Mouse (Mus musculus) heart, adult 2 months (tissue): ENCODE measurements at regions not wholly inside any gene's neighbourhood (a gene's known extent, or its start where the extent isn't known, plus 50 kb on each side); places are given as distances from the start of the nearest gene placed in this dataset.
A peak's percentile ranks its signal among the peaks of the same experiment; 100 is the strongest.

Source experiments
- CTCF ChIP-seq: fragments of 200-600 bp; IDR thresholded peaks from 2 replicates; pipeline ENCODE4 v1.8.1; 2022; ENCODE audit warnings: antibody characterized with exemption, mild to moderate bottlenecking, moderate library complexity
- EP300 ChIP-seq: fragments of 200-500 bp; IDR thresholded peaks from 2 replicates; pipeline ENCODE4 v1.6.1; 2011; ENCODE audit warnings: low read depth, low read length, control low read depth; ENCODE audit not compliant: insufficient read depth

- TF ChIP-seq CTCF (no peak), EP300 (peak; percentile 25; the same call in 1 of the 2 replicates)
These were observed 99.8 kb upstream of the Cd180 start for GRCm38 (mm10) chr13:102593405-102594200.
